Mouse (Mus musculus): Measurements from ENCODE around the gene Nradd.

Gene Nradd

GRCm38 (mm10) chr9:110611471-110611870 lies 12.8 kb downstream of the Nradd start:
- no peak for DNase-seq (ENCODE audit: low spot score)

- no peak for DNase-seq (ENCODE audit: low spot score)
Measured at GRCm38 (mm10) chr9:110583521-110583920, 40.7 kb downstream of the Nradd start.

GRCm38 (mm10) chr9:110582161-110582560 lies 42.1 kb downstream of the Nradd start:
- no peak for DNase-seq (ENCODE audit: low spot score)

All from ovary, adult 18-20 months (tissue).